Mouse (Mus musculus) limb, embryonic 15.5 days (tissue): ENCODE measurements around the gene Pdrg1. TPM values are rescaled to one million over a fixed set of nuclear protein-coding genes. Genes with fewer than 3 reads are reported as not detected.

Experiments
- ATAC-seq: fragments of 200-750 bp; cut with Nextera tagmentation; 2 replicates; pipeline ENCODE4 v1.8.0; 2017; ENCODE audit warnings: low read depth, moderate TSS enrichment; ENCODE audit not compliant: insufficient number of reproducible peaks, low FRiP score, low TSS enrichment
- H3K27ac ChIP-seq: fragments of 300-500 bp; sonication (generic); 2 replicates; pipeline ENCODE4 v1.5.1; 2015; ENCODE audit warnings: moderate library complexity, mild to moderate bottlenecking, inconsistent platforms
- H3K27me3 ChIP-seq: fragments of 300-500 bp; sonication (generic); 2 replicates; pipeline ENCODE4 v1.6.1; 2015; ENCODE audit warnings: inconsistent platforms
- H3K36me3 ChIP-seq: fragments of 300-500 bp; sonication (generic); 2 replicates; pipeline ENCODE4 v1.6.1; 2015; ENCODE audit warnings: inconsistent platforms
- H3K4me1 ChIP-seq: fragments of 300-500 bp; sonication (generic); 2 replicates; pipeline ENCODE4 v1.6.1; 2015; ENCODE audit warnings: inconsistent platforms
- H3K4me2 ChIP-seq: fragments of 300-500 bp; sonication (generic); 2 replicates; pipeline ENCODE4 v1.6.1; 2015; ENCODE audit warnings: mild to moderate bottlenecking, inconsistent platforms
- H3K4me3 ChIP-seq: fragments of 300-500 bp; sonication (generic); 2 replicates; pipeline ENCODE4 v1.5.1; 2015; ENCODE audit warnings: mild to moderate bottlenecking, inconsistent platforms
- H3K9ac ChIP-seq: fragments of 300-500 bp; sonication (generic); 2 replicates; pipeline ENCODE4 v1.6.1; 2015; ENCODE audit warnings: inconsistent platforms
- H3K9me3 ChIP-seq: fragments of 300-500 bp; sonication (generic); 2 replicates; pipeline ENCODE4 v1.6.1; 2016; ENCODE audit warnings: inconsistent platforms
- WGBS: fragments of 180-500 bp; shearing (Covaris S2); methylation state at CpG from one replicate; pipeline ENCODE4 v1.1.7; 2015; 5-methylcytosine and 5-hydroxymethylcytosine counted together
- polyA plus RNA-seq: library from polyadenylated mRNA; unstranded; fragments of >200 nt; fragmentation: Nextera tagmentation; extraction: Ambion mirVana; gene quantifications from 2 replicates; pipeline ENCODE4 v1.2.1, GENCODE M21; 2015

The Pdrg1 gene
- polyA plus RNA-seq, 1 experiment from 2014 or later, result 144 TPM

GRCm38 (mm10) chr2:153027501-153027900, 12.3 kb upstream of the Pdrg1 start:
- H3K36me3 ChIP-seq, result no peaks in the 10 kb centered on the region
- no peak overlapping the region for H3K4me3 ChIP-seq
- no peak for ATAC-seq
- no peaks in the 10 kb centered on the region for H3K9me3 ChIP-seq
- H3K27ac ChIP-seq, result no peak overlapping the region
- H3K27me3 ChIP-seq, result peaks cover 48% of the 10 kb centered on the region
- 38% methylated on average over 4 of the region's 4 CpGs for WGBS
- peaks cover 10% of the 10 kb centered on the region for H3K4me1 ChIP-seq
- H3K9ac ChIP-seq, result no peak overlapping the region
- H3K4me2 ChIP-seq, result no peak overlapping the region

DNA sequence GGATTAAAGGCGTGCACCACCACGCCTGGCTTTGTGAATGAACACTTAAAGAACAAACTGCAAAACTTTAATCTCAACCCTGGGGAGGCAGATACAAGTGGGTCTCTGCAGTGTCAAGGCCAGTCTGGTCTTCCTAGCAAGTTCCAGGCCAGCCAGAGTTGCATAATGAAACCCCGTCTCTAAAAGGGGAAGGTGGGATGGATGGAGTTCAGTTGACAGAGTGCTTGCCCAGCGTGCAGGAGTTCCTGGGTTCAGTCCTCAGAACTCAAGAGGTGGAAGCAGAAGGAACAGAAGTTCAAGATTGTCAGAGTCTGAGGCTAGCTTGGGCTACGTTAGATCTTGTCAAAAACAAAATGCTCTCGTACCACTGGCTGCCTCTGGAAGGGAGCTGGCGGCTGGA, 10.8 kb upstream of the Pdrg1 start:
- H3K27me3 ChIP-seq, result peaks cover 34% of the 10 kb centered on the region
- H3K4me1 ChIP-seq, result no peaks in the 10 kb centered on the region
- H3K4me2 ChIP-seq, result no peak overlapping the region
- no peak overlapping the region for H3K9ac ChIP-seq
- no peak overlapping the region for H3K27ac ChIP-seq
- WGBS, result 77% methylated on average over 7 of the region's 7 CpGs
- no peak for ATAC-seq
- H3K36me3 ChIP-seq, result no peaks in the 10 kb centered on the region
- no peaks in the 10 kb centered on the region for H3K9me3 ChIP-seq
- no peak overlapping the region for H3K4me3 ChIP-seq

DNA sequence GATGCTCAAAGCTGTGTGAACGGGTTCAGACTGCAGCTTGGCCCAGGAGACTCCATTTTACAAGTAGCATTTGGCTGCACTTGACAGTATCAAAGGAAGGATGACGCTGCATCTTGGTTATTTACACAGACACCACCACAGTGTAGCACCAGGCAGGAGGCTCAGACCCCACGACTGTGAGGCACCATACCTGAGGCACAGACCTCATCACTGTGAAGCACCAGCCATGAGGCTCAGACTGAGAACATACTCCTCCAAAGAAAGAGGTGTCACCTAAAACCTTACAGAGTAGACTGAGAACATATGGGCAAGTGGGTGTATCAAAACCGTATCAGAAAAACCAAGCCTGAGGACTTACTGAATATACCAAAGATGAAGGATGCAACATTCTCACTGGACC, 7.6 kb upstream of the Pdrg1 start:
- Histone ChIP-seq H3K27ac (no peak overlapping the region), H3K27me3 (peaks cover 11% of the 10 kb centered on the region), H3K4me3 (no peak overlapping the region), H3K36me3 (no peaks in the 10 kb centered on the region), H3K4me2 (no peak overlapping the region), H3K9me3 (no peaks in the 10 kb centered on the region), H3K9ac (no peak overlapping the region), H3K4me1 (no peaks in the 10 kb centered on the region)
- no peak for ATAC-seq
- 45% methylated on average over 4 of the region's 4 CpGs for WGBS

DNA sequence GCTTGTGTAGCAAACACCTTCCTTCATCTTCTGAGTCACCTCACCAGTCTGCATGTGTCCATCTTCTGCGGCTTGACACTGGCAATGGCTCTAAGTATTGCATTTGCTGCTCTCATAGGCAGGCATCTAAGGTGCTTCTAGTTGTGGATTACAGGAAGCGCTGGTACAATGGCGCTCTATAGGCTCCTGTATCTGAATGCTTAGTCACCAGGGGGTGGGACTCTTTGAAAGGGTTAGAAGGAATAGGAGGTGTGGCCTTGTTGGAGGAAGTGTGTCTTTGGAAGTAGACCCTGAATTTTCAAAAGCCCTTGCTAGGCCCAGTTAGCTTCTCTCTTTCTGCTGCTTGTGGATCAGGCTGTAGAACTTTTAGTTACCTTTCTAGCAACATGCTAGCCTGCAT, 5.9 kb upstream of the Pdrg1 start:
- no peak for ATAC-seq
- no peaks in the 10 kb centered on the region for H3K36me3 ChIP-seq
- no peaks in the 10 kb centered on the region for H3K4me1 ChIP-seq
- H3K4me3 ChIP-seq, result no peak overlapping the region
- no peak overlapping the region for H3K27ac ChIP-seq
- H3K9ac ChIP-seq, result no peak overlapping the region
- H3K27me3 ChIP-seq, result peaks cover 21% of the 10 kb centered on the region
- WGBS, result 82% methylated on average over 3 of the region's 3 CpGs
- H3K4me2 ChIP-seq, result no peak overlapping the region
- H3K9me3 ChIP-seq, result no peaks in the 10 kb centered on the region

GRCm38 (mm10) chr2:153019355-153019754, 4.1 kb upstream of the Pdrg1 start:
- no peak overlapping the region for H3K4me2 ChIP-seq
- WGBS, result 85% methylated on average over 3 of the region's 3 CpGs
- H3K27me3 ChIP-seq, result peaks cover 18% of the 10 kb centered on the region
- H3K36me3 ChIP-seq, result no peaks in the 10 kb centered on the region
- no peaks in the 10 kb centered on the region for H3K9me3 ChIP-seq
- peaks cover 7% of the 10 kb centered on the region for H3K4me1 ChIP-seq
- no peak for ATAC-seq
- no peak overlapping the region for H3K27ac ChIP-seq
- H3K9ac ChIP-seq, result no peak overlapping the region
- no peak overlapping the region for H3K4me3 ChIP-seq

- no peak for ATAC-seq
- Histone ChIP-seq H3K27me3 (peaks cover 14% of the 10 kb centered on the region; the same call in 1 of the 2 replicates), H3K4me2 (no peak overlapping the region)
These were observed 1.6 kb upstream of the Pdrg1 start for GRCm38 (mm10) chr2:153016786-153017185.

DNA sequence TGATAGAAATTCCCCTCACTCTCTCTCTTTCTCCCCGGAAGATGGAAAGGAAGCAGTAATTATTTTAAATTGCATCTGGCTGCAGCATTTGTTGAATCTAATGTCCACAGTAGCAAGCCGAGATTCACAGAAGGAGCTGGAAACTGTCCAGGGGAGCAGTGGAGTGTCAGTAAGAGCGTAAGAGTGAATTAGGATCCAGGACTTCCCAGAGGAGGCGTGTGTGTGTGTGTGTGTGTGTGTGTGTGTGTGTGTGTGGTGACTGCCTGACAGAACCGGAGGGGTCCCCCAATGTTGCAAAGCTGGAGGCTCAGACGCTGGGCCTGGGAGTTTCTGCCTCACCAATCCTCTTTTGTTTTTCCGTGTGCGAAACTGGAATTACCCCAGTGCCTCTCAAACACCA, 577 bp upstream of the Pdrg1 start:
- Histone ChIP-seq H3K36me3 (peaks cover 26% of the 10 kb centered on the region), H3K4me3 (peak overlapping the region; percentile 94), H3K27ac (no peak overlapping the region), H3K27me3 (peaks cover 14% of the 10 kb centered on the region; the same call in 1 of the 2 replicates), H3K4me1 (peaks cover 14% of the 10 kb centered on the region), H3K9ac (no peak overlapping the region), H3K4me2 (no peak overlapping the region), H3K9me3 (no peaks in the 10 kb centered on the region)
- 42% methylated on average over 8 of the region's 8 CpGs for WGBS
- no peak for ATAC-seq

More at GRCm38 (mm10) chr2:153016786-153017185, 1.6 kb upstream of the Pdrg1 start:
- H3K9me3 ChIP-seq, result no peaks in the 10 kb centered on the region
- no peak overlapping the region for H3K4me3 ChIP-seq
- peaks cover 18% of the 10 kb centered on the region for H3K36me3 ChIP-seq
- whole genome bisulfite sequencing, result 41% methylated on average over 5 of the region's 5 CpGs
- H3K27ac ChIP-seq, result no peak overlapping the region
- peaks cover 14% of the 10 kb centered on the region for H3K4me1 ChIP-seq
- no peak overlapping the region for H3K9ac ChIP-seq

DNA sequence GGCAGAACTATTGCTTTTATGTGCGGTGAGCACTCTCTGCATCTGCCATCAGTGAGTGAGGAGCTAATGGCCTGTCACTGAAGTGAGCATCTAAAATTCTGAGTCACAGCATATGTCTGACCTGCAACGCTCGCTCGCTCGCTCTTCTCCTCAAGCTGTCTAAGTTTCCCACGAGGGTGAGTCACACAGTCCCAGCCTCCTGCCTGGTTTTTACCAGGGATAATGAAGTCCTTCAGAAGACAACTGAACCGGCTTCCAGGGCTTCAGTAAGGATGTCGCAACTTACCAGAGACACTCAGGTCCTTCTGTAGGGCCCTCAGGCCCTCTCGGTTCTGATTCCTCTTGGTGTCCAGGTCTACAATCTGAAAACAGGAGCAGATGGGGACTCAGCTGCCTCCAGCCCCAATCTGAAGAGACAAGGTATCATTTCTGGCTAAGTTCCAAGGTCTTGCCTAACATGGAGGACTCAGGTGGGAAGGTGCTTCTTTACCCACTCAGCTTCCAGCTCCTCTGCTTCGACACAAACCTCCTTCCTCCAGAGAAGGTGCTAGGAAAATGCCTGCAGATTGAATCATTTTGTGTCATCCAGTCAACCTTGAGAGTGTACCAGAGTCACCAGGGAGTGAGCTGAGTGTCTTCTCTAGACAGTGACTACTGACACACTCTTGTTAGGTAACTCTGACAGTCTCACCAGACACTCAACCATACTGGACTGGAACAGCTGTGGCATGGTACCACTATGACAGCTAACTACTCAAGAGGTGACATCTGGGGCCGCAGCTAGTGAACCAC, 1.3 kb downstream of the Pdrg1 start:
- no peak for ATAC-seq
- peak overlapping the region; percentile 76; the same call in 1 of the 2 replicates for H3K9ac ChIP-seq
- H3K27ac ChIP-seq, result no peak overlapping the region
- WGBS, result 88% methylated on average over 11 of the region's 11 CpGs
- H3K36me3 ChIP-seq, result peaks cover 45% of the 10 kb centered on the region
- peaks cover 14% of the 10 kb centered on the region; the same call in 1 of the 2 replicates for H3K27me3 ChIP-seq
- H3K9me3 ChIP-seq, result no peaks in the 10 kb centered on the region
- peak overlapping the region; percentile 94 for H3K4me3 ChIP-seq
- peak overlapping the region; percentile 78 for H3K4me2 ChIP-seq
- peaks cover 14% of the 10 kb centered on the region for H3K4me1 ChIP-seq

- Histone ChIP-seq H3K9me3 (no peaks in the 10 kb centered on the region), H3K36me3 (peaks cover 73% of the 10 kb centered on the region), H3K4me3 (no peak overlapping the region), H3K4me1 (peaks cover 7% of the 10 kb centered on the region), H3K9ac (no peak overlapping the region), H3K27ac (no peak overlapping the region), H3K27me3 (no peaks in the 10 kb centered on the region), H3K4me2 (no peak overlapping the region)
- WGBS, result 90% methylated on average over 12 of the region's 12 CpGs
- ATAC-seq, result peak; percentile 70
These were observed 5.8 kb downstream of the Pdrg1 start for GRCm38 (mm10) chr2:153009192-153009973.

DNA sequence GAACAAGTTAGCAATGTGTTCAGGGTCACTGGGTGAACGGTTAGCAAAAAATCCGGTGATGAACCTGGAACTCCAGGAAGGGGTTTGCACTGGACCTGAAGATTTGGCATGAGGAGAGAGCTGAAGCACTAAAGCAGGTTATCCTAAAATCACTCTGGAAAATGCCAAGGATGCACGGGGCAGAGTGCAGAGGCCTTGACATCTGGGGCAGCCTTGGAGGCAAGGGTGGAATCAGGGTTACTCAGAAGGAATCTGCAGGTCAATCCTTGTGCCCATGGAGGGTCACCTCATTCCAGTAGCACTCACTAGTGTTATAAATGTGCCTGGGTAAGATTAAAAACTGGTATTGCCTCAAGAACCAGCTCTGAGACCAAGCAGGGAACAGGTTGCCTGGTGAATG, 9.2 kb downstream of the Pdrg1 start:
- Histone ChIP-seq H3K9ac (no peak overlapping the region), H3K27ac (no peak overlapping the region), H3K4me2 (no peak overlapping the region), H3K36me3 (peaks cover 48% of the 10 kb centered on the region), H3K4me1 (no peaks in the 10 kb centered on the region), H3K4me3 (no peak overlapping the region), H3K27me3 (no peaks in the 10 kb centered on the region), H3K9me3 (no peaks in the 10 kb centered on the region)
- ATAC-seq, result no peak
- WGBS, result 91% methylated on average over 3 of the region's 3 CpGs

GRCm38 (mm10) chr2:153003681-153004338, 11.4 kb downstream of the Pdrg1 start:
- H3K27me3 ChIP-seq, result no peaks in the 10 kb centered on the region
- H3K36me3 ChIP-seq, result peaks cover 27% of the 10 kb centered on the region
- H3K4me3 ChIP-seq, result no peak overlapping the region
- H3K4me2 ChIP-seq, result no peak overlapping the region
- H3K9ac ChIP-seq, result no peak overlapping the region
- ATAC-seq, result no peak
- no peaks in the 10 kb centered on the region for H3K4me1 ChIP-seq
- H3K27ac ChIP-seq, result no peak overlapping the region
- 58% methylated on average over 13 of the region's 13 CpGs for WGBS
- H3K9me3 ChIP-seq, result no peaks in the 10 kb centered on the region
